Mouse (Mus musculus) CH12.LX (cell line): ENCODE measurements around the gene Onecut3. TPM values are rescaled to one million over a fixed set of nuclear protein-coding genes. Genes with fewer than 3 reads are reported as not detected.

Source experiments
- DNase-seq: peaks from one replicate; pipeline ENCODE4 v3.0.0-alpha.2; 2013; ENCODE audit errors: extremely low read depth
- H3K27ac ChIP-seq: 2 replicates; pipeline ENCODE4 v1.5.1; 2012; ENCODE audit warnings: low read depth, mild to moderate bottlenecking, control low read depth, moderate library complexity; ENCODE audit not compliant: insufficient read depth
- H3K27me3 ChIP-seq: replicated peaks from 2 replicates; pipeline ENCODE3; 2012; ENCODE audit warnings: inconsistent platforms
- H3K36me3 ChIP-seq, 2 experiments: replicated peaks in 1 of 2; 2 replicates each; pipeline versions ENCODE3 to v1.6.1; 2012; ENCODE audit warnings: inconsistent platforms in 1 of 2, low read length in 1 of 2, mild to moderate bottlenecking in 1 of 2, mixed read lengths in 1 of 2, moderate library complexity in 1 of 2; ENCODE audit not compliant: control insufficient read depth in 1 of 2, insufficient read depth in 1 of 2
- H3K4me1 ChIP-seq, 2 experiments: 2 replicates each; pipeline ENCODE4 v1.6.1; 2012; ENCODE audit warnings: inconsistent platforms in 1 of 2, moderate library complexity in 1 of 2; ENCODE audit not compliant: insufficient read depth in 2 of 2, control insufficient read depth in 1 of 2
- H3K4me2 ChIP-seq: 2 replicates; pipeline ENCODE4 v1.6.1; 2012; ENCODE audit warnings: low read depth, mild to moderate bottlenecking, control low read depth; ENCODE audit not compliant: poor library complexity, insufficient read depth, severe bottlenecking
- H3K4me3 ChIP-seq, 3 experiments: fragments of 150-350 bp in 1 of 3; sonication (generic) in 1 of 3; replicated peaks in 1 of 3; 2 replicates each; pipeline versions ENCODE3 to v1.5.1; 2011 to 2012; ENCODE audit warnings: low read depth in 2 of 3, low read length in 2 of 3, mild to moderate bottlenecking in 2 of 3, moderate library complexity in 2 of 3, control low read depth in 1 of 3, improper control_type of control experiment in 1 of 3, inconsistent platforms in 1 of 3, mixed read lengths in 1 of 3; ENCODE audit not compliant: poor library complexity in 1 of 3
- H3K79me2 ChIP-seq: replicated peaks from 2 replicates; pipeline ENCODE4 v1.6.1; 2012; ENCODE audit warnings: mild to moderate bottlenecking, moderate library complexity; ENCODE audit not compliant: control insufficient read depth, poor library complexity, insufficient read depth, severe bottlenecking; ENCODE audit errors: extremely low read depth
- H3K9ac ChIP-seq: 2 replicates; pipeline ENCODE4 v1.6.1; 2012; ENCODE audit warnings: low read depth, mild to moderate bottlenecking, control low read depth, moderate library complexity; ENCODE audit not compliant: insufficient read depth
- H3K9me3 ChIP-seq: replicated peaks from 2 replicates; pipeline ENCODE3; 2012; ENCODE audit warnings: low read length, inconsistent platforms, mixed read lengths
- CHD2 ChIP-seq: IDR thresholded peaks from 2 replicates; pipeline ENCODE4 v1.6.1; 2011; ENCODE audit warnings: low read length, improper control_type of control experiment
- CTCF ChIP-seq, 2 experiments: IDR thresholded peaks in 1 of 2; conservative IDR thresholded peaks in 1 of 2; 2 replicates each; pipeline ENCODE4 v1.5.1; 2011 to 2012; ENCODE audit warnings: low read depth in 2 of 2, low read length in 2 of 2, improper control_type of control experiment in 1 of 2, inconsistent platforms in 1 of 2, mild to moderate bottlenecking in 1 of 2, moderate library complexity in 1 of 2
- ELF1 ChIP-seq: IDR thresholded peaks from 2 replicates; pipeline ENCODE4 v1.6.1; 2014; ENCODE audit warnings: low read depth, mild to moderate bottlenecking, inconsistent platforms, low read length, improper control_type of control experiment
- EP300 ChIP-seq: IDR thresholded peaks from 2 replicates; pipeline ENCODE4 v1.6.1; 2011; ENCODE audit warnings: low read length, improper control_type of control experiment
- HCFC1 ChIP-seq: IDR thresholded peaks from 2 replicates; pipeline ENCODE4 v1.6.1; 2012; ENCODE audit warnings: low read depth, mild to moderate bottlenecking, inconsistent platforms, low read length, improper control_type of control experiment
- JUND ChIP-seq: conservative IDR thresholded peaks from 2 replicates; pipeline ENCODE4 v1.6.1; 2011; ENCODE audit warnings: low read depth, low read length, improper control_type of control experiment
- KAT2A ChIP-seq: IDR thresholded peaks from 2 replicates; pipeline ENCODE4 v1.6.1; 2012; ENCODE audit warnings: low read length, improper control_type of control experiment, inconsistent platforms; ENCODE audit not compliant: insufficient replicate concordance
- MAZ ChIP-seq: IDR thresholded peaks from 2 replicates; pipeline ENCODE4 v1.6.1; 2012; ENCODE audit warnings: low read depth, mild to moderate bottlenecking, inconsistent platforms, low read length, improper control_type of control experiment, moderate library complexity
- NELFE ChIP-seq: IDR thresholded peaks from 2 replicates; pipeline ENCODE4 v1.6.1; 2011; ENCODE audit warnings: low read depth, low read length, improper control_type of control experiment
- PAX5 ChIP-seq: IDR thresholded peaks from 2 replicates; pipeline ENCODE4 v1.6.1; 2012; ENCODE audit warnings: low read length, inconsistent platforms, mixed read lengths
- POLR2AphosphoS2 ChIP-seq: IDR thresholded peaks from 2 replicates; pipeline ENCODE4 v1.6.1; 2011; ENCODE audit warnings: low read depth, low read length, improper control_type of control experiment
- TBP ChIP-seq: conservative IDR thresholded peaks from 2 replicates; pipeline ENCODE4 v1.6.1; 2011; ENCODE audit warnings: low read depth, low read length, improper control_type of control experiment
- UBTF ChIP-seq: IDR thresholded peaks from 2 replicates; pipeline ENCODE4 v1.6.1; 2012; ENCODE audit warnings: low read depth, mild to moderate bottlenecking, inconsistent platforms, low read length, improper control_type of control experiment, moderate library complexity
- USF1 ChIP-seq: IDR thresholded peaks from 2 replicates; pipeline ENCODE4 v1.6.1; 2014; ENCODE audit warnings: low read depth, mild to moderate bottlenecking, inconsistent platforms, low read length, improper control_type of control experiment
- USF2 ChIP-seq: conservative IDR thresholded peaks from 2 replicates; pipeline ENCODE4 v1.6.1; 2011; ENCODE audit warnings: low read depth, low read length, improper control_type of control experiment
- ZMIZ1 ChIP-seq: IDR thresholded peaks from 2 replicates; pipeline ENCODE4 v1.6.1; 2012; ENCODE audit warnings: low read depth, mild to moderate bottlenecking, inconsistent platforms, low read length, improper control_type of control experiment
- ZNF384 ChIP-seq: IDR thresholded peaks from 2 replicates; pipeline ENCODE4 v1.6.1; 2012; ENCODE audit warnings: low read depth, low read length, improper control_type of control experiment, inconsistent platforms
- dilution Hi-C: fragments of 300-500 bp; cut with MboI; formaldehyde crosslinking; loops from 2 replicates; pipeline ENCODE4 v1.14.3; 2020; ENCODE audit warnings: low sequenced_read_pairs; ENCODE audit not compliant: extremely low pct_unique_long_range_greater_than_20kb, extremely low pct_ligation_motif_present
- in situ Hi-C: fragments of 300-500 bp; cut with MboI; formaldehyde crosslinking; loops from 3 replicates; pipeline ENCODE4 v1.14.3; 2019; ENCODE audit warnings: low sequenced_read_pairs, low pct_ligation_motif_present, low pct_unique_long_range_greater_than_20kb, mixed read lengths
- polyA plus RNA-seq: library from polyadenylated mRNA; unstranded; fragments of >175 nt; gene quantifications from 2 replicates; pipeline ENCODE4 v1.2.1, GENCODE M21; 2012; ENCODE audit warnings: low read depth; ENCODE audit not compliant: insufficient read length
- total RNA-seq, 2 experiments: library from RNA; depleted of rRNA; stranded (reverse); fragments of 300-350 nt in 1 of 2; fragments of >200 nt in 1 of 2; gene quantifications; 2 replicates each; pipeline ENCODE4 v1.2.3; 2012 to 2014

The Onecut3 gene
- total and polyA plus RNA-seq, 3 experiments = not detected

GRCm38 (mm10) chr10:80526172-80526571 is 31.5 kb downstream of the Onecut3 start:
- Histone ChIP-seq H3K79me2 (no peaks in the 10 kb centered on the region), H3K27me3 (peaks cover 52% of the 10 kb centered on the region), H3K4me1 (peaks cover 0 to under 1% of the 10 kb centered on the region in 2 experiments; a peak in 1 of 4 replicates), H3K27ac (no peak overlapping the region), H3K9me3 (peaks cover 13% of the 10 kb centered on the region), H3K4me3 (no peak overlapping the region), H3K9ac (no peak overlapping the region), H3K4me2 (no peak overlapping the region), H3K36me3 (no peaks in the 10 kb centered on the region)
- DNase-seq = no peak
- dilution Hi-C loops = no loop called here
- in situ Hi-C loops = no loop called here
- TF ChIP-seq NELFE (no peak), PAX5 (no peak), EP300 (no peak)

GRCm38 (mm10) chr10:80532783-80533182 is 38.1 kb downstream of the Onecut3 start:
- peaks cover 14 to 43% of the 10 kb centered on the region in 2 experiments for H3K4me1 ChIP-seq
- no peak for TF ChIP-seq CTCF (conservative IDR thresholded peaks at IDR 0.05 in 1 of 2, IDR thresholded peaks at IDR 0.05 in 1 of 2; ENCODE audit: low read depth in 2 of 2, low read length in 2 of 2)
- no peak for TF ChIP-seq KAT2A
- TF ChIP-seq, all 38 proteins: peak for 0
- H3K4me3 ChIP-seq = no peak overlapping the region
- no peaks in the 10 kb centered on the region for H3K36me3 ChIP-seq
- in situ Hi-C loops = no loop called here
- H3K9me3 ChIP-seq = no peaks in the 10 kb centered on the region
- H3K4me2 ChIP-seq = no peak overlapping the region
- no peaks in the 10 kb centered on the region for H3K79me2 ChIP-seq
- H3K27ac ChIP-seq = no peak overlapping the region
- dilution Hi-C loops = no loop called here
- DNase-seq = no peak
- peaks cover 17% of the 10 kb centered on the region for H3K27me3 ChIP-seq
- no peak overlapping the region for H3K9ac ChIP-seq

- H3K4me1 ChIP-seq = peaks cover 19 to 52% of the 10 kb centered on the region in 2 experiments
- no peak overlapping the region for H3K4me2 ChIP-seq
- no peak for TF ChIP-seq USF1
- TF ChIP-seq KAT2A = no peak
- no peak for TF ChIP-seq ZMIZ1
- no peak for TF ChIP-seq POLR2AphosphoS2
- TF ChIP-seq TBP = no peak
- TF ChIP-seq UBTF = no peak
- TF ChIP-seq ELF1 = no peak
- TF ChIP-seq MAZ = no peak
- no peak for TF ChIP-seq CTCF (conservative IDR thresholded peaks at IDR 0.05 in 1 of 2, IDR thresholded peaks at IDR 0.05 in 1 of 2; ENCODE audit: low read depth in 2 of 2, low read length in 2 of 2)
- no peak for TF ChIP-seq EP300
- no peak for TF ChIP-seq ZNF384
- TF ChIP-seq CHD2 = no peak
- no peak for TF ChIP-seq USF2
- TF ChIP-seq HCFC1 = no peak
- no peak for TF ChIP-seq JUND
- TF ChIP-seq, all 38 proteins: peak for 0
- peaks cover 14% of the 10 kb centered on the region for H3K27me3 ChIP-seq
- no peak overlapping the region for H3K27ac ChIP-seq
- DNase-seq = peak; percentile 55
- dilution Hi-C loops = no loop called here
- no peaks in the 10 kb centered on the region for H3K79me2 ChIP-seq
- no peaks in the 10 kb centered on the region for H3K36me3 ChIP-seq
- in situ Hi-C loops = no loop called here
- no peaks in the 10 kb centered on the region for H3K9me3 ChIP-seq
- H3K9ac ChIP-seq = no peak overlapping the region
- no peak overlapping the region for H3K4me3 ChIP-seq
Measured at GRCm38 (mm10) chr10:80533704-80534103, 39.1 kb downstream of the Onecut3 start.
